Mouse (Mus musculus) heart, postnatal 0 days (tissue): Measurements from ENCODE around the gene Gm20521.

Experiments
- CTCF ChIP-seq: IDR thresholded peaks from 2 replicates; pipeline ENCODE4 v1.5.1; 2016; ENCODE audit warnings: antibody characterized with exemption, control low read depth, low read depth
- EP300 ChIP-seq: IDR thresholded peaks from 2 replicates; pipeline ENCODE4 v1.6.1; 2016; ENCODE audit warnings: antibody characterized with exemption, low read depth

- TF ChIP-seq CTCF, result no peak
- TF ChIP-seq EP300, result no peak
These were observed 49.5 kb downstream of the Gm20521 start, which contains the start of gene Il25 for GRCm38 (mm10) chr14:54932645-54933150.
